Mouse (Mus musculus): Measurements from ENCODE around the gene Ptcd3.

- TF ChIP-seq TAL1 (IDR thresholded peaks at IDR 0.05; ENCODE audit: low read length) (no peak), GATA1 (IDR thresholded peaks at IDR 0.05; ENCODE audit: low read length) (no peak)
Measured at GRCm38 (mm10) chr6:71930830-71931437, 22.4 kb upstream of the Ptcd3 start.

Measured in erythroblast, embryonic 14.5 days (primary cell).